Mouse (Mus musculus) bone marrow, adult 2 months (tissue): Measurements from ENCODE around the gene Prkd3.

Experiments
- CTCF ChIP-seq: fragments of 200-500 bp; IDR thresholded peaks from 2 replicates; pipeline ENCODE4 v1.5.1; 2011; ENCODE audit warnings: low read length, control low read depth; ENCODE audit not compliant: control insufficient read depth, insufficient read depth
- POLR2A ChIP-seq: fragments of 200-500 bp; IDR thresholded peaks from 2 replicates; pipeline ENCODE4 v1.6.1; 2011; ENCODE audit warnings: low read depth, mild to moderate bottlenecking, control low read depth, low read length, borderline replicate concordance; ENCODE audit not compliant: control insufficient read depth

GRCm38 (mm10) chr17:79020984-79021335, 344 bp upstream of the Prkd3 start:
- TF ChIP-seq CTCF (no peak), POLR2A (no peak)
